Mouse (Mus musculus): Measurements from ENCODE around the gene Gp5. TPM values are rescaled to one million over a fixed set of nuclear protein-coding genes. Genes with fewer than 3 reads are reported as not detected.

Gp5 gene
- total RNA-seq, 2 experiments from 2014 or later = 0.77 TPM; not detected in 1

DNA sequence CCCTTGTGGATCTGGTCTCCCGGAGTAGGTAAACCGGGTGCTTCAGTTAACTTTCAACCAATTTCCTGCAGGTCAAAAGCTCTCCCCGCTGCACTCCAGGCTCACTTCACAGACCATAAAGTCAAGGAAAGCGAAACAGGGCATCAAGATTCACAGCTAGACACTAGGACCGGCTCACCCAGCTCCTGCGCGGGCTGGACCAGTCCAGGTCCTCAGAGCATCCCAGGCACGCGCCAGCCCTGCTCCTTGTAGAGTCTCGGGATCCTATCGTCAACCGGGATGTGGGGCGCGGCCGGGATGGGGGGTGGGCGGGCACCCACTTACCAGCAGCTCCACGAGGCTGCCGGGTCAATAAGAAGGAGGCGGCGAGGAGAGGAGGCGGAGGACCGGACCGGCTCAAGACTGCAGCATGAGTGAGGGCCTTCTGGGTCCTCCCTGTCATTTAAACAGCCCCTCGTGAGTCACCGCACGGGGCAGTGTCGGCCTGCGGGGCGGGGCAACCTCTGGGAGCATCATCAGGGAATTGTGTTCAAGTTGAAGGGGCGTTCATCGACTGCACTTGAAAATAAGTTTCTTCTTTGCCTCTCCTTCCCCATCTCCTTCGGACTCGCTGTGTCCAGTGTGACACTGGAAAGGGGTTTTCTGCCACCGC is 27.6 kb downstream of the Gp5 start, which contains the start of gene Lrrc15:
Gene Lrrc15 (minus strand): TSS at position 413 of the 652 bp plus-strand sequence.
- ATAC-seq (replicated peaks; ENCODE audit: low FRiP score, poor library complexity, severe bottlenecking) = no peak

GRCm38 (mm10) chr16:30280676-30281297 is 29.8 kb downstream of the Gp5 start:
- no peak for ATAC-seq (replicated peaks; ENCODE audit: low FRiP score, poor library complexity, severe bottlenecking)

GRCm38 (mm10) chr16:30278406-30278805 is 32.2 kb downstream of the Gp5 start:
- no peak for ATAC-seq (replicated peaks; ENCODE audit: low FRiP score, poor library complexity, severe bottlenecking)

DNA sequence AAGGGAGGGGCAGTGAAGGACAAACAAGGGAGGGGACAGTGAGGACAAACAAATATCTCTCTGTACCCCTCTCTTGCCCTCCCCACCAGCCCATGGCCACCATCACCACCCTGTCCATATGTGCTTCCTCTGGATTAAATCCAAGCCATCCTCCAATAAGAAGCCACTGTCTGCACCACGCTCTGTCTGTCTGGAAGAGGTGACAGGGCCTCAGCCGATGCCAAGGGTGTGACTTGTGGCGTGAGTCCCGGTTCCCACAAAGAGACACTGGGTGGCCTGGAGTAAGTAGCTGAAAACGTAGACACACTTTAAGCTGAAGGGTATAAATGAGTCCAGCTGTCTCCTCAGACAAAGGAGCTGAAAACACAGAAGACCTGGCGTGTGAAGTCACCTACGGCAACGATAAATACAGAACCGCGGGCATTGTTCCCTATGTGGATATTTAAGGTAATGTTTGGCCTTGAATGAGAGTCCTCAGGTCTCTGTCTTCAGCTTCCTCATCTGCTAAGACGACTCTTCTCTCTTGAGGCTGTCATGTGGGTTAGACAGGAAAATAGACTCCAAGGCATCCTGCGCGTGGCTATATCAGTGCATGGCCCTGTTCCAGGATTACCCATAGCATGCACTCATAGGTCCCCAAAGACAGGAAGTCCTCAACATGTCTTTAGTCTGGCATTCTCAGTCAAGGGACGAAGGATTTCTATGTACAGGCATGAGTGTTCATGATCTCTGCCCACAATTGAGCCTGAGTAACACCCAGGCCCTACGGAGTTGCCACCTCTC is 34.8 kb downstream of the Gp5 start:
- no peak for ATAC-seq (replicated peaks; ENCODE audit: low FRiP score, poor library complexity, severe bottlenecking)

GRCm38 (mm10) chr16:30273065-30273464 is 37.5 kb downstream of the Gp5 start:
- ATAC-seq (replicated peaks; ENCODE audit: low FRiP score, poor library complexity, severe bottlenecking) = no peak

- no peak for ATAC-seq (replicated peaks; ENCODE audit: low FRiP score, poor library complexity, severe bottlenecking)
These were observed 38.5 kb downstream of the Gp5 start for GRCm38 (mm10) chr16:30271941-30272595.

DNA sequence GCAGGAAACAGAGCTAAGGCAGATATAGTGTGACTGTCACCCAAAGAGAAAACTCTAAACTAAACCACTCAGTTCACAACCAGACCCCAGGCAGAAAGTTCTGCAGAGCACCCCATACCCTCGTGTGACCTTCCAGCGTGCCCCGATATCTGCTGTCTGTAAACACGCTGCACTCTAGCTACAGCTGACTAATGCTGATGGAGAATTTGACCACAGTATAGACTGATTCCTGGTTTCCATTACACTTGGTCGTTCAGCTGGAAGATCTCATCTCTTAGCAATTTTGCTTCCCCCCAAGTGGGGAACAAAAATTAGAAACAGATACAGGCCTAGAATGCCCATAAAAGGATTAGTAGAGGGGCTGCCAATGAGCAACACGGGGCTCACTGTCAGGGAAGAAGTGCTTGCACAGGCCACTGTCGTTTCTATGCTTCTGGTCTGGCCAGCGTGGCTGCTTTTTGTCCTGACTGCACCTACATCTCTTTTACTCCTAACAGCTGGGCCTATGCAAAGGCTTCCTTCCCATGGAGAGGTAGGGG is 39.3 kb downstream of the Gp5 start:
- no peak for ATAC-seq (replicated peaks; ENCODE audit: low FRiP score, poor library complexity, severe bottlenecking)

- ATAC-seq (replicated peaks; ENCODE audit: low FRiP score, poor library complexity, severe bottlenecking) = no peak
These were observed 43.2 kb downstream of the Gp5 start, which contains the start of gene Cpn2 for GRCm38 (mm10) chr16:30267359-30267758. TSS of gene Cpn2 (minus strand) at chr16:30267499.

DNA sequence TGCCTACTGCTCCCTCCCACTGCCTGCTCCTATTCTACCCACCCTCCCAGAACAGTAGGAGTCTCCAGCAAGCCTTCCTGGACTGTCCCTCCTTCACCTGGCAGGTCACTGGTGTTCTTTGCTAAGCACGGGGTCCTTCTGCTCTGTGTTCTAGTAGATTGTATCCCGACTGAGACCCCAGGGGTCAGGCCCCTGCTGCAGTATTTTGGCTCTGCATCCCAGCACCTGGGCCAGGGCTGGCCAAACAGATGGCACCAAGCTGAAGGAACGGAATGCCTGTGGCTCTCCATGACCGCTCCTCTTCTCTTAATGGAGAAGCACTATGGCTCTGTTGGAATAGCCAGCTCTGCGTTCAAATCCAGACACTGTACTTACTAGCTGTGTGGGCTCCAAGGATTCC is 44.0 kb downstream of the Gp5 start:
- ATAC-seq (replicated peaks; ENCODE audit: low FRiP score, poor library complexity, severe bottlenecking) = no peak

- no peak for ATAC-seq (replicated peaks; ENCODE audit: low FRiP score, poor library complexity, severe bottlenecking)
These were observed 45.0 kb downstream of the Gp5 start for GRCm38 (mm10) chr16:30265611-30266010.

DNA sequence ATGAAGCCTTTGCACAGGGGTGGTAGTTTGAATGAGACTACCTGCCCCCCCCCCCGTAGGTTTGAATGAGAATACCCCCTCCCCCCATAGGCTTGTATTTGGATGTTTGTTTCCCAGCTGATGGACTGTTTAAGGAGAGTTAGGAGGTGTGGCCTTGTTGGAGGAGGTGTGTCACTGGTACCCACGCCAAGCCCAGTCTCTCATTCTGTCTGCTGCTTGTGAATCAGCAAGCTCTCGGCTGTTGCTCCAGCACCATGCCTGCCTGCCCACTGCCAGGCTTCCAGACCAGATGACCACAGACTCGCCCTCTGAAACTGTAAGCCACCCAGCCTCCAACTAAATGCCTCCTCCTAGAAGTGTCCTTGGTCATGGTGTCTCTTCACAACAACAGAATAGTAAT is 47.4 kb downstream of the Gp5 start:
- no peak for ATAC-seq (replicated peaks; ENCODE audit: low FRiP score, poor library complexity, severe bottlenecking)

DNA sequence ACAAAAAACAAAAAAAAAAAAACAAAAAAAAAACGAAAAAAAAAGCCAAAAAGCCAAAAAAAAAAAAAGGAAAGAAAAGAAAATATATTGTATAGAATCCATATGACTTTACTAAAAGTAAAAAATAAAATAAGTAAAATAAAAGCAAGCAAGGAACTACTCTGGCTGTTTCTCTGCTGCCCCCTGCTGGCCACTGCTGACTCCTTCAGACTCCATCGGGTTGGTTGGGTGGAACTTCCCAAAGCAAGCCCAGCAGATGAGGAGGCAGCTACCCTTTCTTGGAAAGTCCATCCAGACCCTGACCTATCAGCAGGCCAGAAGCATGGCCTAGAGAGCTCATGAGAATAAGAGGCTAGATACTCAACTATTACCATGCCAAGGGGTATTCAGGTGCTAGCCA is 47.9 kb downstream of the Gp5 start:
- peak; percentile 77; the same call in 1 of the 2 replicates for ATAC-seq (replicated peaks; ENCODE audit: low FRiP score, poor library complexity, severe bottlenecking)

DNA sequence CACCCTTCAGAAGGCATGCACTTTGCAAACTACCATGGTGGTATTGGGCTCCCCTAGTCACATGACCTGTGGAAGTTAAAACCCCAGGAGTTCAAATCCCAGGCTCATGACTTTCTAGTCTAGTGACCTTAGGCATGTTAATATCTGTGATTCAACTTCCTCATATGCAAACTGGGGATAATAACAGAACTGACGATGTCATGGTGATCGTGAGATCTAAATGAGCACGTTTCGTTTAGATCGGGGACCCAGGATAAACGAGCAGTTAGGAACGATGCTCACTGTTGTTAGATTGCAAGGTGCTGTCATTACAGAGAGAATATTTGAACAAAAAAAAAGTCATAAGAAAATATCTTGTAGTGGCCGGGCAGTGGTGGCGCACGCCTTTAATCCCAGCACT is 48.4 kb downstream of the Gp5 start:
- ATAC-seq (replicated peaks; ENCODE audit: low FRiP score, poor library complexity, severe bottlenecking) = no peak

DNA sequence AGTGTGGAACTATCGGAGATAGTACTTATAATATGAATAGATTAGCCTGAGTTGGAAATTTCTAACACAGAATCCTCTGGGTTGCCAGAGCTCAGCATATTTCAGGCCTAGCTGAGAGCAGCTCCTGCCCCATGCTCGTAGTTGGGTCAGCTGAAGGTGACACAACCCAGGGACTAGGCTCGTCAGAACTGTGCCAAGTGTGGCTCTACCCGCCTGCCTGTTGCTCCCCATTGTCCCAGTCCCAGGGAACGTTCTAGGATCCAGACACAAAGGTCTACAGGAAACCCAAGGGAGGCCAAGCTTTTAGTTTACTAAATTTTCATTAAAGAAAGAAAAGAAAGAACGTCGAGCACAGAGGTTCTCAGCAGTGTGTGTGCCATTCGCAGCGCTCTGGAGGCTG is 49.2 kb downstream of the Gp5 start:
- ATAC-seq (replicated peaks; ENCODE audit: low FRiP score, poor library complexity, severe bottlenecking) = no peak

- ATAC-seq (replicated peaks; ENCODE audit: low FRiP score, poor library complexity, severe bottlenecking) = no peak
These were observed 50.5 kb downstream of the Gp5 start for GRCm38 (mm10) chr16:30260012-30260635.

DNA sequence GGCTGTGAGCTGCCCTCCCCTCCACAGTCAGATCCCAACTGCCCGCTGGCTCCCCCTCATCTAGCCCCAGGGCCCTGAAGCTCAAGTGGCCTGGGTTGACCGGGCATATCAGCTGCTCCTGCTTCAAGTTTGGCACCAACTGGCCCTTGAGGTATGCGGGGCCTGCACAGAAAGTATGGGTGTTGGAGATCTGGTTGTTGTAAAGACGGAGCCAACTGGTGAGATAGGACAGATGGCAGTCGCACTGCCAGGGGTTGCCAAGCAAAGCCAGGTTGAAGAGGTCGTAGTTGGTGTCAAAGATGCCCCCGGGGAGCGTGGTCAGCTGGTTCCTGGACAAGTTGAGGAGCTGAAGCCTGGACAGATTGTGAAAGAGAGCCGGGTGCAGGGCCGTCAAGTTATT is 51.1 kb downstream of the Gp5 start:
- ATAC-seq (replicated peaks; ENCODE audit: low FRiP score, poor library complexity, severe bottlenecking) = no peak

DNA sequence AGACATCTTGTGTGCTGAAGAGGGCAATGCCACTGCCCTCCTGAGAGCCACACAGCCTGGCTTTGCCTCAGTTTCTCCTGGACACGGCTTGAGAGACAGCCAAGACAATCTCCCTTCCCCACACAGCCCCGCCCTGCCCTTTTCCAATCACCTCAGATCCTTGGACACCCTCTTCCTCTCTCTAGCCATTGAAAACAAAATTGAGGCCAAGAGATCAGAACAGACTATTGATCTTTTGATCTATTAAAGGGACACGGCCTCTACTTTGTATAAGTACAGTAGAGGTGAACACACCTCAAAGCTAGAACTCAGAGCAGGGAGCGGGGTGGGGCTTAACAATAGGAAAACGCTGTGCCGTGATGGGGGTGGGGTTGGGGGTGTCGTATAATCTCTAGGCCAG is 52.1 kb downstream of the Gp5 start:
- ATAC-seq (replicated peaks; ENCODE audit: low FRiP score, poor library complexity, severe bottlenecking) = no peak

DNA sequence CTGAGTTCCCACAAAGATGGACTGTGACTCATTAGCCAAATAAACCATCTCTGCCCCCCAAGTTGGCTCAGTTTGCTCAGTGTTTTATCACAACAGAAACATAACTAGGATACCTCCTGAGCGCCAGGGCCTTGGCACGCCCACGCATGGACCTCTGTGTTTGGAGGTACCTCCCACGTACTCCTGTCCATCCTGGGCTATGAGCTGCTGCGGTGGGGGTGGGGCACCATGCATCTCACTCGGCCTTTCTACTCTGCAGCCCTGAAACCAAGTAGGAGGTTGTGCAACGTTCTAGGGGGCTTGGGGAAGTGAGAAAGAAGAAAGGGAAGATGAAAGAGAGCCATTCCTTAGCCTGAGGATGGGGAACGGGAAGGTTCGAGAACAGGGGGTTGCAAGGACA is 52.9 kb downstream of the Gp5 start:
- no peak for ATAC-seq (replicated peaks; ENCODE audit: low FRiP score, poor library complexity, severe bottlenecking)

Data from erythroblast, adult 5-6 weeks (primary cell).